Mouse (Mus musculus): ENCODE measurements around the gene Rin2.
A peak's percentile ranks its signal among the peaks of the same experiment; 100 is the strongest.

Rin2 gene

GRCm38 (mm10) chr2:145675142-145675755 lies at the start of gene Rin2:
Gene Rin2 (plus strand): TSS chr2:145675215.
- DNase-seq (ENCODE audit: low spot score in 2 of 2) = peak; percentile 6 to 26

- no peak for DNase-seq (ENCODE audit: low spot score in 2 of 2)
These were observed 43.8 kb upstream of the Rin2 start for GRCm38 (mm10) chr2:145631123-145631798.

- DNase-seq (ENCODE audit: low spot score in 2 of 2) = no peak
These were observed 43.2 kb upstream of the Rin2 start for GRCm38 (mm10) chr2:145631799-145632174.

- DNase-seq (ENCODE audit: low spot score in 2 of 2) = no peak
These were observed 41.2 kb upstream of the Rin2 start for GRCm38 (mm10) chr2:145633811-145634210.

GRCm38 (mm10) chr2:145640255-145640984 lies 34.6 kb upstream of the Rin2 start:
- no peak for DNase-seq (ENCODE audit: low spot score in 2 of 2)

GRCm38 (mm10) chr2:145655373-145655960 lies 19.5 kb upstream of the Rin2 start:
- no peak for DNase-seq (ENCODE audit: low spot score in 2 of 2)

- no peak for DNase-seq (ENCODE audit: low spot score in 2 of 2)
These were observed 18.9 kb upstream of the Rin2 start for GRCm38 (mm10) chr2:145656121-145656520.

- no peak for DNase-seq (ENCODE audit: low spot score in 2 of 2)
These were observed 18.3 kb upstream of the Rin2 start for GRCm38 (mm10) chr2:145656716-145657115.

- no peak for DNase-seq (ENCODE audit: low spot score in 2 of 2)
These were observed 13.8 kb upstream of the Rin2 start for GRCm38 (mm10) chr2:145661242-145661641.

GRCm38 (mm10) chr2:145663899-145664298 lies 11.1 kb upstream of the Rin2 start:
- no peak for DNase-seq (ENCODE audit: low spot score in 2 of 2)

GRCm38 (mm10) chr2:145664311-145664710 lies 10.7 kb upstream of the Rin2 start:
- no peak for DNase-seq (ENCODE audit: low spot score in 2 of 2)

- no peak for DNase-seq (ENCODE audit: low spot score in 2 of 2)
These were observed 6.9 kb upstream of the Rin2 start for GRCm38 (mm10) chr2:145668135-145668534.

GRCm38 (mm10) chr2:145670131-145670530 lies 4.9 kb upstream of the Rin2 start:
- no peak for DNase-seq (ENCODE audit: low spot score in 2 of 2)

GRCm38 (mm10) chr2:145674496-145675141 lies 396 bp upstream of the Rin2 start:
- no peak for DNase-seq (ENCODE audit: low spot score in 2 of 2)

- DNase-seq (ENCODE audit: low spot score in 2 of 2) = peak in 1 of 2 experiments; percentile 28
These were observed 935 bp downstream of the Rin2 start for GRCm38 (mm10) chr2:145675756-145676543.

- no peak for DNase-seq (ENCODE audit: low spot score in 2 of 2)
These were observed 1.5 kb downstream of the Rin2 start for GRCm38 (mm10) chr2:145676544-145676925.

GRCm38 (mm10) chr2:145676936-145677335 lies 1.9 kb downstream of the Rin2 start:
- no peak for DNase-seq (ENCODE audit: low spot score in 2 of 2)

GRCm38 (mm10) chr2:145680141-145680540 lies 5.1 kb downstream of the Rin2 start:
- no peak for DNase-seq (ENCODE audit: low spot score in 2 of 2)

GRCm38 (mm10) chr2:145680762-145681161 lies 5.7 kb downstream of the Rin2 start:
- no peak for DNase-seq (ENCODE audit: low spot score in 2 of 2)

GRCm38 (mm10) chr2:145681626-145682025 lies 6.6 kb downstream of the Rin2 start:
- no peak for DNase-seq (ENCODE audit: low spot score in 2 of 2)

- DNase-seq (ENCODE audit: low spot score in 2 of 2) = no peak
These were observed 7.9 kb downstream of the Rin2 start for GRCm38 (mm10) chr2:145682924-145683323.

Data from frontal cortex, postnatal 36 days (tissue).